Mouse (Mus musculus) liver, postnatal 0 days (tissue): ENCODE data around the gene Prickle2.

Source experiments
- CTCF ChIP-seq: sonication (generic); IDR thresholded peaks from 2 replicates; pipeline ENCODE4 v1.5.1; 2016; ENCODE audit warnings: antibody characterized with exemption, low read depth
- EP300 ChIP-seq: IDR thresholded peaks from 2 replicates; pipeline ENCODE4 v1.6.1; 2016; ENCODE audit warnings: antibody characterized with exemption, low read depth, mild to moderate bottlenecking

DNA sequence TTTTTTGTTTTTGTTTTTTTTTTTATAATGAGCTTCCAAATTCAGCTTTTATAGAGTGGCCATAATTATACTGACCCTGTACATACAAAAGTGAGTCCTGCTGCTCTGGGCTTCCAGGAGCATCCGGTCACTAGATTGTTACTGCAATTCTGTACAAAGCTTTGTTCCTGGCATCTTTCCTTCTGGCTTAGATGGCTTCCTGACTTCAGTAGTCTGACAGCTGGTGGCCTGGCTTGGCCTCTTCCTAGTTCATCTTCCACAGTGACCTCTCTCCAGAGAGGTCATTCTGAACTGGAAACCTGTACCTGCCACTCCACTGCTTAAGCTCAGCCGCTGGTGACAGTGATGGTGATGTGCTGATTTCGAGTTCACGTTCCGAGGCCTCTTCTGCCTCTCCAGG is 20.2 kb upstream of the Prickle2 start:
- TF ChIP-seq CTCF (no peak), EP300 (no peak)
